Mouse (Mus musculus) lung, adult 2 months (tissue): Measurements from ENCODE around the gene Ssr2.

ENCODE experiments used
- CTCF ChIP-seq: fragments of 200-500 bp; IDR thresholded peaks from 2 replicates; pipeline ENCODE4 v1.5.1; 2011; ENCODE audit warnings: mild to moderate bottlenecking, low read length, control low read depth; ENCODE audit not compliant: insufficient read depth
- POLR2A ChIP-seq: fragments of 200-500 bp; IDR thresholded peaks from 2 replicates; pipeline ENCODE4 v1.6.1; 2011; ENCODE audit warnings: low read depth, mild to moderate bottlenecking, control low read depth, low read length, borderline replicate concordance; ENCODE audit errors: extremely low read depth

DNA sequence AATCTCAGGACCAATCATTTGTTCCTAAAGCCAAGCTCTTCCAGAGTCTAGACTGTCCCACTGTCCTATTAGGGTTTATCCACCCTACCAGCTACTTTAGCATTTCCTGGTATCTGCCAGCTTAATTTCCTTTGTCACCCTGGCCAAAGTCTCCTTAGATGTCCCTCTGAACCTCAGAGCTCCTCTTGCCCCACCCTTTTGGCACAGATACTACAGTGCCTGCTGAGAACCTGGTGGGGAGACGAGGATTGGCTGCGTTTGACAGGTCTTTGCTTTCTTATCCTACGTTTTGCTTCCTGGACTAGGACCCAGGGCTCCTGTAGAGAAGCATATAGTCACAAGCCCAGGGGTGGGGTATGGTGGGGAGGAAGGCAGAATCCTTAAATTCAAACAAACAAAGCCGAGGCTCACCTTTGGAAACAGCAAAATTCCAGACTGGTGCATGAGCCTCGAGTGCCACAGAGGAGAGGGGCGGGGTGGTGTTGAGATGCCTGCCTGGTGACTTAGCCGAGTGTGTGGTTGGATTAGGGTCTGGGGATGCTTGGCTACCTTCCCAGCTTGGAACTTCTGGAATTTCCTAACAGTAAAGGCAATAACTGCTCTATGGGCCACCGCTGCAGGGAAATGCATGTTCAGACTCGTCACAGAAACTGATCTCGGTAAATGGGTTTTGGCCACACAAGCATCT is 18.4 kb downstream of the Ssr2 start:
- TF ChIP-seq CTCF = no peak
- no peak for TF ChIP-seq POLR2A
